Mouse (Mus musculus): ENCODE measurements around the gene Tmem245. TPM values are rescaled to one million over a fixed set of nuclear protein-coding genes. Genes with fewer than 3 reads are reported as not detected.

Gene Tmem245
- total RNA-seq, 2 experiments from 2014 or later: 32.7 to 37.5 TPM

- DNase-seq (ENCODE audit: low spot score in 2 of 2): no peak
- intact Hi-C loops (cut with DNase I): no loop called here
Observed at GRCm38 (mm10) chr4:56837661-56838060, 109.6 kb downstream of the Tmem245 start.

GRCm38 (mm10) chr4:56831998-56832397, 115.2 kb downstream of the Tmem245 start:
- intact Hi-C loops (cut with DNase I): no loop called here
- DNase-seq (ENCODE audit: low spot score in 2 of 2): no peak

- DNase-seq (ENCODE audit: low spot score in 2 of 2): no peak
- intact Hi-C loops (cut with DNase I): no loop called here
Observed at GRCm38 (mm10) chr4:56831013-56831609, 116.1 kb downstream of the Tmem245 start.

GRCm38 (mm10) chr4:56829511-56829921, 117.7 kb downstream of the Tmem245 start:
- DNase-seq (ENCODE audit: low spot score in 2 of 2): peak in 1 of 2 experiments; percentile 11
- intact Hi-C loops (cut with DNase I): no loop called here

- intact Hi-C loops (cut with DNase I): no loop called here
- no peak for DNase-seq (ENCODE audit: low spot score in 2 of 2)
Observed at GRCm38 (mm10) chr4:56828932-56829331, 118.3 kb downstream of the Tmem245 start.

GRCm38 (mm10) chr4:56824231-56824630, 123.0 kb downstream of the Tmem245 start:
- no peak for DNase-seq (ENCODE audit: low spot score in 2 of 2)
- intact Hi-C loops (cut with DNase I): no loop called here

GRCm38 (mm10) chr4:56820017-56820550, 127.2 kb downstream of the Tmem245 start:
- intact Hi-C loops (cut with DNase I): no loop called here
- DNase-seq (ENCODE audit: low spot score in 2 of 2): peak; percentile 28 to 63

Small RNAs within 50 kb of the gene (microRNA-seq; reads per million reads assigned to microRNA genes)
- gene Mir32: 17.5 to 27.2 reads per million in 2 experiments

Other genes with a start within 250 kb of the Tmem245 start
- not detected for gene Gm26657, start 207.4 kb downstream of the Tmem245 start, total RNA-seq (2021)
- gene Actl7b, start 206.0 kb downstream of the Tmem245 start, total RNA-seq (2021): under 1 TPM in 1 of 2 experiments, not detected in 1; 0.32 TPM
- not detected for gene Actl7a, start 204.0 kb downstream of the Tmem245 start, total RNA-seq (2021)
- 10 to 100 TPM; 63.5 to 65.1 TPM for gene Elp1, start 145.1 kb downstream of the Tmem245 start, total RNA-seq (2021)
- gene Fam206a, start 145.1 kb downstream of the Tmem245 start, total RNA-seq (2021): 10 to 100 TPM; 19.2 to 20.3 TPM
- 10 to 100 TPM; 15.2 TPM for gene Ctnnal1, start 82.2 kb downstream of the Tmem245 start, total RNA-seq (2021)
- 100 to 1,000 TPM; 191 to 198 TPM for gene Frrs1l, start 43.0 kb upstream of the Tmem245 start, total RNA-seq (2021)
- gene Epb41l4b, start 196.0 kb upstream of the Tmem245 start, total RNA-seq (2021): 10 to 100 TPM; 30.2 to 31.9 TPM

Data from left cerebral cortex, postnatal 25 days (tissue).